Comparison of ENCODE assay signal across 8 mouse cellular contexts in genomic region chr5:29468351-29469065, GRCm38 (mm10). TPM values are rescaled to one million over a fixed set of nuclear protein-coding genes. Genes with fewer than 3 reads are reported as not detected.
DNase-seq lines count a peak whose midpoint lies in the region; ATAC-seq and TF ChIP-seq lines count a peak whose summit lies in the region.

No protein-coding gene starts in this region.

- TF ChIP-seq POLR2A in testis, adult 2 months (IDR thresholded peaks at IDR 0.05; ENCODE audit: control insufficient read depth, low read depth, low read length) = no peak

- H3K27me3 ChIP-seq in testis, adult 2 months (ENCODE audit: control insufficient read depth, insufficient read depth, low read length) = no peaks in the 10 kb centered on the region; the same call in none of the 2 replicates
- peaks cover 85% of the 10 kb centered on the region for H3K27me3 ChIP-seq in liver, embryonic 13.5 days

- peak overlapping the region; percentile 72 for H3K4me2 ChIP-seq in liver, embryonic 13.5 days

- WGBS in liver, embryonic 13.5 days (ENCODE audit: insufficient replicate concordance) = 2% methylated on average over 17 of the region's 17 CpGs

- DNase-seq in gastrocnemius, adult 2 months = no peak
- DNase-seq in gastrocnemius, postnatal 4 days (ENCODE audit: low spot score in 2 of 2) = no peak
- no peak for DNase-seq in testis, postnatal 14 days (ENCODE audit: low spot score)
- no peak for DNase-seq in liver, embryonic 13.5 days
- DNase-seq in left cerebral cortex, postnatal 25 days (ENCODE audit: low spot score in 2 of 2) = no peak
- DNase-seq in adrenal gland, postnatal 25 days = no peak
- no peak for DNase-seq in cerebellum, adult 11 months

- no peak for TF ChIP-seq CTCF in gastrocnemius, adult 2 months (IDR thresholded peaks at IDR 0.05)
- no peak for TF ChIP-seq CTCF in testis, adult 2 months (IDR thresholded peaks at IDR 0.05; ENCODE audit: control insufficient read depth, insufficient read depth, insufficient replicate concordance, low read depth, low read length)

- no peak for ATAC-seq in liver, embryonic 13.5 days (ENCODE audit: low read depth)

- H3K27ac ChIP-seq in gastrocnemius, adult 2 months = no peak overlapping the region
- no peak overlapping the region for H3K27ac ChIP-seq in testis, adult 2 months (ENCODE audit: control insufficient read depth, insufficient read depth, low read depth, low read length)
- no peak overlapping the region for H3K27ac ChIP-seq in liver, embryonic 13.5 days

- intact Hi-C loops in gastrocnemius, adult 2 months (cut with DNase I) = no loop called here
- intact Hi-C loops in left cerebral cortex, postnatal 25 days (cut with DNase I) = no loop called here

- H3K4me3 ChIP-seq in gastrocnemius, adult 2 months = peak overlapping the region; percentile 68
- H3K4me3 ChIP-seq in testis, adult 2 months (ENCODE audit: control insufficient read depth, low read depth, low read length) = peak overlapping the region; percentile 38
- peak overlapping the region; percentile 58 for H3K4me3 ChIP-seq in liver, embryonic 13.5 days (replicated peaks)

- H3K36me3 ChIP-seq in testis, adult 2 months (ENCODE audit: control insufficient read depth, insufficient read depth, low read length) = no peaks in the 10 kb centered on the region
- no peaks in the 10 kb centered on the region for H3K36me3 ChIP-seq in liver, embryonic 13.5 days

- no peak overlapping the region for H3K9ac ChIP-seq in liver, embryonic 13.5 days

- no peaks in the 10 kb centered on the region for H3K9me3 ChIP-seq in liver, embryonic 13.5 days (replicated peaks)

- H3K4me1 ChIP-seq in testis, adult 2 months (ENCODE audit: control insufficient read depth, insufficient read depth, low read length) = peaks cover 6% of the 10 kb centered on the region
- peaks cover 8% of the 10 kb centered on the region for H3K4me1 ChIP-seq in liver, embryonic 13.5 days (replicated peaks)

RNA-seq across cellular contexts. Expression of gene Mnx1, which starts 9.8 kb away (rescaled TPM):
- not detected for total RNA-seq in gastrocnemius, adult 2 months (2021)
- not detected for total RNA-seq in gastrocnemius, postnatal 4 days (2021)
- 0.47 and 0.57 TPM in 2 replicates for polyA plus RNA-seq in testis, adult 2 months (2012; rRNA removed)
- not detected in 2 replicates for polyA plus RNA-seq in liver, embryonic 13.5 days (2015; fragmentation: Nextera tagmentation; extraction: Ambion mirVana)
- not detected for total RNA-seq in left cerebral cortex, postnatal 25 days (2021)
- total RNA-seq in adrenal gland, postnatal 25 days (2021) = not detected in 2 replicates

RNA-seq across cellular contexts. Expression of gene Nom1, which starts 34.0 kb away (rescaled TPM):
- total RNA-seq in gastrocnemius, adult 2 months (2021) = 10 to 100 TPM; 11.2 to 13.6 TPM
- 10 to 100 TPM; 19.1 to 23.3 TPM for total RNA-seq in gastrocnemius, postnatal 4 days (2021)
- 7.7 and 8.5 TPM in 2 replicates for polyA plus RNA-seq in testis, adult 2 months (2012; rRNA removed)
- polyA plus RNA-seq in liver, embryonic 13.5 days (2015; fragmentation: Nextera tagmentation; extraction: Ambion mirVana) = 19.4 and 25.1 TPM in 2 replicates
- 10 to 100 TPM; 19.2 to 24.8 TPM for total RNA-seq in left cerebral cortex, postnatal 25 days (2021)
- total RNA-seq in adrenal gland, postnatal 25 days (2021) = 31.4 and 45.8 TPM in 2 replicates
